Mouse (Mus musculus) kidney, postnatal 0 days (tissue): Measurements from ENCODE around the gene Igdcc4. TPM values are rescaled to one million over a fixed set of nuclear protein-coding genes. Genes with fewer than 3 reads are reported as not detected.

Source experiments
- ATAC-seq: fragments of 200-750 bp; cut with Nextera tagmentation; replicated peaks from 2 replicates; pipeline ENCODE4 v1.8.0; 2017; ENCODE audit warnings: low read depth, moderate number of reproducible peaks, moderate TSS enrichment, moderate library complexity; ENCODE audit not compliant: low FRiP score
- DNase-seq: peaks from one replicate; pipeline ENCODE4 v3.0.0-alpha.2; 2016; ENCODE audit warnings: low spot score
- H3K27ac ChIP-seq: fragments of 300-500 bp; sonication (generic); 2 replicates; pipeline ENCODE4 v1.5.1; 2014; ENCODE audit warnings: mild to moderate bottlenecking
- H3K27me3 ChIP-seq: fragments of 300-500 bp; sonication (generic); 2 replicates; pipeline ENCODE4 v1.6.1; 2014; ENCODE audit warnings: low read length, mixed read lengths; ENCODE audit not compliant: insufficient read depth
- H3K36me3 ChIP-seq: fragments of 300-500 bp; sonication (generic); 2 replicates; pipeline ENCODE4 v1.6.1; 2014; ENCODE audit warnings: low read length, mixed read lengths; ENCODE audit not compliant: insufficient read depth
- H3K4me1 ChIP-seq: fragments of 300-500 bp; sonication (generic); replicated peaks from 2 replicates; pipeline ENCODE4 v1.6.1; 2014; ENCODE audit warnings: antibody characterized with exemption, low read length, mixed read lengths; ENCODE audit not compliant: insufficient read depth
- H3K4me2 ChIP-seq: fragments of 300-500 bp; sonication (generic); 2 replicates; pipeline ENCODE4 v1.6.1; 2014; ENCODE audit warnings: mild to moderate bottlenecking, low read length, moderate library complexity, mixed read lengths
- H3K4me3 ChIP-seq: fragments of 300-500 bp; sonication (generic); replicated peaks from 2 replicates; pipeline ENCODE4 v1.5.1; 2014; ENCODE audit warnings: low read depth, low read length
- H3K9ac ChIP-seq: fragments of 300-500 bp; sonication (generic); 2 replicates; pipeline ENCODE4 v1.6.1; 2014; ENCODE audit warnings: low read depth, low read length
- H3K9me3 ChIP-seq: fragments of 300-500 bp; sonication (generic); replicated peaks from 2 replicates; pipeline ENCODE4 v1.6.1; 2016; ENCODE audit warnings: low read length, inconsistent platforms, mixed read lengths
- CTCF ChIP-seq: IDR thresholded peaks from 2 replicates; pipeline ENCODE4 v1.5.1; 2016; ENCODE audit warnings: antibody characterized with exemption, low read depth, mild to moderate bottlenecking, moderate library complexity
- WGBS: fragments of 180-500 bp; shearing (Covaris S2); extraction: QIAGEN DNeasy Blood & Tissue Kit; methylation state at CpG from one replicate; pipeline ENCODE4 v1.1.7; 2014; 5-methylcytosine and 5-hydroxymethylcytosine counted together
- polyA plus RNA-seq: library from polyadenylated mRNA; unstranded; fragments of >200 nt; fragmentation: Nextera tagmentation; extraction: Ambion mirVana; gene quantifications from 2 replicates; pipeline ENCODE4 v1.2.1, GENCODE M21; 2015

The Igdcc4 gene
- polyA plus RNA-seq, result 4.9 and 5.2 TPM in 2 replicates

- H3K27ac ChIP-seq, result no peak within 1 kb of the TSS
- peaks cover 7% of the 10 kb centered on the region; the same call in 1 of the 2 replicates for H3K4me1 ChIP-seq
- H3K9ac ChIP-seq, result peak within 1 kb of the TSS; percentile 64
- H3K36me3 ChIP-seq, result no peaks in the 10 kb centered on the region
- peak within 1 kb of the TSS; percentile 100 for H3K4me2 ChIP-seq
- H3K27me3 ChIP-seq, result no peaks in the 10 kb centered on the region
- 3% methylated on average over 39 of the region's 76 CpGs for WGBS
- peak; percentile 43; the same call in 1 of the 2 replicates for ATAC-seq
- TF ChIP-seq CTCF, result no peak
- DNase-seq, result no peak
- H3K4me3 ChIP-seq, result peak within 1 kb of the TSS; percentile 67
- no peaks in the 10 kb centered on the region for H3K9me3 ChIP-seq
Observed at GRCm38 (mm10) chr9:65100991-65101685, at the start of gene Igdcc4. TSS of gene Igdcc4 (plus strand) at chr9:65101486.

GRCm38 (mm10) chr9:65064251-65064650 is 37.0 kb upstream of the Igdcc4 start:
- Histone ChIP-seq H3K4me3 (no peak overlapping the region), H3K36me3 (peaks cover 64% of the 10 kb centered on the region), H3K9me3 (no peaks in the 10 kb centered on the region), H3K4me2 (no peak overlapping the region), H3K27ac (no peak overlapping the region), H3K4me1 (no peaks in the 10 kb centered on the region), H3K9ac (no peak overlapping the region), H3K27me3 (no peaks in the 10 kb centered on the region)
- WGBS, result 96% methylated on average over 7 of the region's 7 CpGs
- TF ChIP-seq CTCF, result no peak
- ATAC-seq (no peak), DNase-seq (no peak)

- no peak overlapping the region for H3K27ac ChIP-seq
- H3K36me3 ChIP-seq, result peaks cover 51% of the 10 kb centered on the region
- no peaks in the 10 kb centered on the region for H3K4me1 ChIP-seq
- whole genome bisulfite sequencing, result 91% methylated on average over 3 of the region's 3 CpGs
- no peaks in the 10 kb centered on the region for H3K9me3 ChIP-seq
- DNase-seq (no peak), ATAC-seq (no peak)
- no peak overlapping the region for H3K9ac ChIP-seq
- no peak for TF ChIP-seq CTCF
- H3K27me3 ChIP-seq, result no peaks in the 10 kb centered on the region
- H3K4me3 ChIP-seq, result no peak overlapping the region
- H3K4me2 ChIP-seq, result no peak overlapping the region
Observed at GRCm38 (mm10) chr9:65070587-65070986, 30.7 kb upstream of the Igdcc4 start.

GRCm38 (mm10) chr9:65073555-65073954 is 27.7 kb upstream of the Igdcc4 start:
- Histone ChIP-seq H3K9ac (no peak overlapping the region), H3K4me3 (no peak overlapping the region), H3K4me2 (no peak overlapping the region), H3K36me3 (peaks cover 52% of the 10 kb centered on the region), H3K9me3 (no peaks in the 10 kb centered on the region), H3K27ac (no peak overlapping the region), H3K4me1 (no peaks in the 10 kb centered on the region), H3K27me3 (no peaks in the 10 kb centered on the region)
- ATAC-seq (no peak), DNase-seq (no peak)
- TF ChIP-seq CTCF, result no peak
- 59% methylated on average over 9 of the region's 9 CpGs for WGBS

- Histone ChIP-seq H3K9me3 (no peaks in the 10 kb centered on the region), H3K9ac (no peak overlapping the region), H3K27ac (no peak overlapping the region), H3K4me2 (no peak overlapping the region), H3K36me3 (peaks cover 52% of the 10 kb centered on the region), H3K4me1 (no peaks in the 10 kb centered on the region), H3K27me3 (no peaks in the 10 kb centered on the region), H3K4me3 (no peak overlapping the region)
- WGBS, result 85% methylated on average over 15 of the region's 15 CpGs
- no peak for DNase-seq
- TF ChIP-seq CTCF, result no peak
- ATAC-seq, result no peak
Observed at GRCm38 (mm10) chr9:65074251-65074650, 27.0 kb upstream of the Igdcc4 start.

- Histone ChIP-seq H3K36me3 (peaks cover 52% of the 10 kb centered on the region), H3K4me2 (no peak overlapping the region), H3K27me3 (no peaks in the 10 kb centered on the region), H3K27ac (no peak overlapping the region), H3K4me3 (no peak overlapping the region), H3K9me3 (no peaks in the 10 kb centered on the region), H3K4me1 (no peaks in the 10 kb centered on the region), H3K9ac (no peak overlapping the region)
- ATAC-seq (no peak), DNase-seq (no peak)
- 78% methylated on average over 6 of the region's 6 CpGs for WGBS
- TF ChIP-seq CTCF, result no peak
Observed at GRCm38 (mm10) chr9:65074855-65075493, 26.3 kb upstream of the Igdcc4 start.
